In the genomic region with DNA sequence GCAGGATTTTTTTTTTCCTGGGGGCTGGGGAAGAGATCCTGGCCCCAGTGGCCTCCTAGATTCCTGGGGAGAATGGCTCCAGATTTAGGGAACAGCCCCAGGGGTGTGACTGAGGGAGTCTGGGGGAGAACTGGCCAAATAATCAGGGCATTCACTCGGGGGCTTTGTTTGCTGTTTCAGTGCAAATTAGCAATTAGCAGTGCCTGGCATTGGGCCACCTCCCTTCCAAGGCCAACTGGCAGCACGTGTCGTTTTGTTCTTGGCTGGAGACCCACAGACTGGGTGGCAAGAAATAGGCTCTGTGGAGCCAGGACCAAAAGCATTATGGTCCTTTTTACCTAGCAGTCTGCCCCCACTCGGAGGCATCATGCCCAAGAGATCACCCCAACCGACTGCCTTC, we compare ENCODE assay signal across 10 mouse cellular contexts. TPM values are rescaled to one million over a fixed set of nuclear protein-coding genes. Genes with fewer than 3 reads are reported as not detected.
DNase-seq lines count a peak whose midpoint lies in the region; ATAC-seq and TF ChIP-seq lines count a peak whose summit lies in the region.
"Had no signal": no experiment of that assay in that cellular context is flagged by ENCODE, and none has a peak within 500 bp of the region (broad histone marks: within the 10 kb centered on the region; RNA-seq: fewer than 3 reads in every experiment).

No protein-coding gene starts in this region.

- no peak overlapping the region for H3K9ac ChIP-seq in midbrain, embryonic 11.5 days (ENCODE audit: low read length)
- no peak overlapping the region for H3K9ac ChIP-seq in forebrain, postnatal 0 days

- no peak overlapping the region for H3K4me3 ChIP-seq in midbrain, embryonic 10.5 days
- H3K4me3 ChIP-seq in midbrain, embryonic 11.5 days (ENCODE audit: low read depth, low read length) = no peak overlapping the region
- H3K4me3 ChIP-seq in forebrain, postnatal 0 days (ENCODE audit: low read depth, low read length) = no peak overlapping the region

- H3K4me2 ChIP-seq in midbrain, embryonic 11.5 days = no peak overlapping the region
- H3K4me2 ChIP-seq in forebrain, postnatal 0 days (ENCODE audit: low read depth) = no peak overlapping the region

- TF ChIP-seq CTCF in forebrain, postnatal 0 days (IDR thresholded peaks at IDR 0.05; ENCODE audit: low read depth) = no peak

- H3K4me1 ChIP-seq in midbrain, embryonic 10.5 days = peaks cover 17% of the 10 kb centered on the region
- H3K4me1 ChIP-seq in midbrain, embryonic 11.5 days (ENCODE audit: control insufficient read depth, insufficient read depth, low read length) = no peaks in the 10 kb centered on the region
- H3K4me1 ChIP-seq in forebrain, postnatal 0 days (ENCODE audit: insufficient read depth) = no peaks in the 10 kb centered on the region

- 0 out of 2 replicates have a peak overlapping the region, but pooled peaks have one; percentile 17 for H3K27ac ChIP-seq in midbrain, embryonic 10.5 days (replicated peaks)
- H3K27ac ChIP-seq in midbrain, embryonic 11.5 days (ENCODE audit: low read depth, low read length) = no peak overlapping the region
- no peak overlapping the region for H3K27ac ChIP-seq in forebrain, postnatal 0 days (ENCODE audit: low read depth, low read length)

- no peaks in the 10 kb centered on the region; the same call in 1 of the 2 replicates for H3K27me3 ChIP-seq in midbrain, embryonic 10.5 days (ENCODE audit: low read depth, poor library complexity, severe bottlenecking)
- H3K27me3 ChIP-seq in midbrain, embryonic 11.5 days (ENCODE audit: control insufficient read depth, insufficient read depth, low read length) = no peaks in the 10 kb centered on the region
- H3K27me3 ChIP-seq in forebrain, postnatal 0 days (ENCODE audit: insufficient read depth, low read length) = peaks cover 12% of the 10 kb centered on the region; the same call in 1 of the 2 replicates

- no peak for ATAC-seq in midbrain, embryonic 11.5 days (ENCODE audit: low FRiP score)
- ATAC-seq in forebrain, postnatal 0 days = peak; percentile 87
- ATAC-seq in activated CD4-positive, CD25-positive, alpha-beta regulatory T cell, adult 4 months = no peak

- peaks cover 5% of the 10 kb centered on the region; the same call in 1 of the 2 replicates for H3K9me3 ChIP-seq in midbrain, embryonic 10.5 days (replicated peaks)
- H3K9me3 ChIP-seq in midbrain, embryonic 11.5 days (ENCODE audit: control insufficient read depth, low read length) = no peaks in the 10 kb centered on the region
- H3K9me3 ChIP-seq in forebrain, postnatal 0 days (ENCODE audit: low read length) = no peaks in the 10 kb centered on the region

- DNase-seq in midbrain, embryonic 10.5 days (ENCODE audit: low spot score) = no peak
- DNase-seq in midbrain, embryonic 11.5 days (ENCODE audit: low spot score, missing footprints) = no peak
- DNase-seq in forebrain, postnatal 0 days = peak; percentile 92
- peak; percentile 78 to 85 for DNase-seq in layer of hippocampus, postnatal 25 days (ENCODE audit: extremely low spot score in 1 of 2, low spot score in 1 of 2)
- peak; percentile 16 for DNase-seq in ovary, postnatal 36 days (ENCODE audit: low spot score)
- DNase-seq in lung, postnatal 25 days (ENCODE audit: low spot score) = no peak
- no peak for DNase-seq in B cell, adult 2 months

- 15% methylated on average over 5 of the region's 5 CpGs for WGBS in midbrain, embryonic 10.5 days
- WGBS in midbrain, embryonic 11.5 days = 15% methylated on average over 5 of the region's 5 CpGs
- 0% methylated on average over 5 of the region's 5 CpGs for WGBS in forebrain, postnatal 0 days

- no peaks in the 10 kb centered on the region for H3K36me3 ChIP-seq in midbrain, embryonic 10.5 days
- H3K36me3 ChIP-seq in midbrain, embryonic 11.5 days (ENCODE audit: control insufficient read depth, insufficient read depth, low read length) = no peaks in the 10 kb centered on the region
- no peaks in the 10 kb centered on the region for H3K36me3 ChIP-seq in forebrain, postnatal 0 days (ENCODE audit: insufficient read depth)

RNA-seq across cellular contexts. Expression of a gene that starts 33.7 kb away (rescaled TPM):
- polyA plus RNA-seq in midbrain, embryonic 10.5 days (2016; fragmentation: Nextera tagmentation; extraction: Ambion mirVana) = 0.16 and 0.27 TPM in 2 replicates
- polyA plus RNA-seq in midbrain, embryonic 11.5 days (2014; fragmentation: Nextera tagmentation; extraction: Ambion mirVana) = 0.17 TPM in 1 of 2 replicates, not detected in the other
- total RNA-seq in forebrain, postnatal 0 days (2014; rRNA removed) = 0.38 TPM in 1 of 2 replicates, not detected in the other
- polyA plus RNA-seq in forebrain, postnatal 0 days (2015; fragmentation: Nextera tagmentation; extraction: Ambion mirVana) = 0.22 and 0.59 TPM in 2 replicates
- total RNA-seq in layer of hippocampus, postnatal 25 days (2021) = under 1 TPM in 1 of 2 experiments, not detected in 1; 0.74 TPM
- polyA plus RNA-seq in activated CD4-positive, CD25-positive, alpha-beta regulatory T cell, adult 4 months (2017; shearing (Covaris generic)) = not detected
- total RNA-seq: MEL had no signal
- polyA plus RNA-seq: liver, embryonic 16.5 days had no signal

RNA-seq across cellular contexts. Expression of a gene that starts 52.1 kb away (rescaled TPM):
- polyA plus RNA-seq in midbrain, embryonic 10.5 days (2016; fragmentation: Nextera tagmentation; extraction: Ambion mirVana) = 0.99 and 2.1 TPM in 2 replicates
- 4.1 and 5.6 TPM in 2 replicates for polyA plus RNA-seq in midbrain, embryonic 11.5 days (2014; fragmentation: Nextera tagmentation; extraction: Ambion mirVana)
- 17.5 and 18.9 TPM in 2 replicates for total RNA-seq in forebrain, postnatal 0 days (2014; rRNA removed)
- 22.8 and 23.3 TPM in 2 replicates for polyA plus RNA-seq in forebrain, postnatal 0 days (2015; fragmentation: Nextera tagmentation; extraction: Ambion mirVana)
- total RNA-seq in layer of hippocampus, postnatal 25 days (2021) = 1 to 10 TPM; 6.4 to 8.0 TPM
- polyA plus RNA-seq in activated CD4-positive, CD25-positive, alpha-beta regulatory T cell, adult 4 months (2017; shearing (Covaris generic)) = not detected
- total RNA-seq: MEL had no signal

RNA-seq across cellular contexts. Expression of a gene that starts 55.4 kb away (rescaled TPM):
- 150 and 155 TPM in 2 replicates for polyA plus RNA-seq in midbrain, embryonic 10.5 days (2016; fragmentation: Nextera tagmentation; extraction: Ambion mirVana)
- polyA plus RNA-seq in midbrain, embryonic 11.5 days (2014; fragmentation: Nextera tagmentation; extraction: Ambion mirVana) = 89.8 and 104 TPM in 2 replicates
- 7.0 and 7.4 TPM in 2 replicates for total RNA-seq in forebrain, postnatal 0 days (2014; rRNA removed)
- 16.5 and 17.2 TPM in 2 replicates for polyA plus RNA-seq in forebrain, postnatal 0 days (2015; fragmentation: Nextera tagmentation; extraction: Ambion mirVana)
- total RNA-seq in layer of hippocampus, postnatal 25 days (2021) = 1 to 10 TPM; 5.3 to 5.9 TPM
- polyA plus RNA-seq in activated CD4-positive, CD25-positive, alpha-beta regulatory T cell, adult 4 months (2017; shearing (Covaris generic)) = under 1 TPM in 1 of 2 experiments, not detected in 1; 0.22 TPM
- total RNA-seq: MEL had no signal

Comparison
In these comparisons a context has a peak if more than half of its experiments do, and no peak if none do; other contexts are left out.
1. DNase-seq: peak in forebrain, postnatal 0 days (single experiment), layer of hippocampus, postnatal 25 days (2 of 2) and ovary, postnatal 36 days (single experiment); none in midbrain, embryonic 10.5 days (single experiment), midbrain, embryonic 11.5 days (single experiment), lung, postnatal 25 days (single experiment) and B cell, adult 2 months (0 of 2).
2. RNA of a gene that starts 55.4 kb away (polyA plus RNA-seq): 150 to 155 TPM in midbrain, embryonic 10.5 days, 89.8 to 104 TPM in midbrain, embryonic 11.5 days and 16.5 to 17.2 TPM in forebrain, postnatal 0 days; 0.22 TPM in activated CD4-positive, CD25-positive, alpha-beta regulatory T cell, adult 4 months; every median in the first group is over 10 times any median in the second.